ENCODE assay signal across 27 mouse cellular contexts in the genomic region with DNA sequence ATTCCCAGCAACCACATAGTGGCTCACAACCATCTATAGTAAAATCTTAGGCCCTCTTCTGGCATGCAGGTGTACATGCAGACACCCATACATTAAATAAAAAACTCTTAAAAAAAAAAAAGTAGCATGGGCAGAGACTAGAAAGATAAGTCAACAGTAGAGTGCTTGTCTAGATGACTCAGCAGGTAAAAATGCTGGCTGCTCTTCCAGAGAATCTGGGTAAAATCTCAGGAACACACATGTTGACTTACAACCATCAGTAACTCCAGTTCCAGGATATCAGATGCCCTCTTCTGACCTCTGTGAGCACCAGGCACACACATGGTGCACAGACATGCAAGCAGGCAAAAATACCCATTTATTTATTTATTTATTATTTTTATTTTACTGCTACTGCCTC. TPM values are rescaled to one million over a fixed set of nuclear protein-coding genes. Genes with fewer than 3 reads are reported as not detected.
DNase-seq lines count a peak whose midpoint lies in the region; ATAC-seq and TF ChIP-seq lines count a peak whose summit lies in the region.
"Had no signal": no experiment of that assay in that cellular context is flagged by ENCODE, and none has a peak within 500 bp of the region (broad histone marks: within the 10 kb centered on the region; RNA-seq: fewer than 3 reads in every experiment).

No protein-coding gene starts in this region.

- ATAC-seq in liver, embryonic 12.5 days, result no peak
- ATAC-seq: forebrain, embryonic 16.5 days; hindbrain, postnatal 0 days had no signal

- peaks cover 2% of the 10 kb centered on the region; the same call in 1 of the 2 replicates for H3K4me1 ChIP-seq in liver, adult 2 months (ENCODE audit: control insufficient read depth, insufficient read depth, low read length)
- peaks cover 5% of the 10 kb centered on the region; the same call in 1 of the 2 replicates for H3K4me1 ChIP-seq in liver, embryonic 12.5 days
- H3K4me1 ChIP-seq in ES-E14 (ENCODE audit: control insufficient read depth in 2 of 2, insufficient read depth in 2 of 2, low read length in 2 of 2, poor library complexity in 1 of 2), result peaks cover 0 to 2% of the 10 kb centered on the region in 2 experiments; a peak in 2 of 4 replicates
- H3K4me1 ChIP-seq: forebrain, embryonic 10.5 days; heart, embryonic 12.5 days; kidney, embryonic 15.5 days; midbrain, embryonic 12.5 days; stomach, embryonic 15.5 days had no signal

- no peak for TF ChIP-seq CTCF in liver, adult 2 months (IDR thresholded peaks at IDR 0.05; ENCODE audit: low read depth, low read length)

- H3K79me2 ChIP-seq in liver, adult 2 months (ENCODE audit: control insufficient read depth, insufficient read depth, low read length), result peaks cover 3% of the 10 kb centered on the region; the same call in 1 of the 2 replicates

- no peaks in the 10 kb centered on the region for H3K9me3 ChIP-seq in liver, embryonic 12.5 days (replicated peaks)
- no peaks in the 10 kb centered on the region for H3K9me3 ChIP-seq in ES-E14 (ENCODE audit: control insufficient read depth, insufficient read depth, low read depth, low read length)
- H3K9me3 ChIP-seq: forebrain, embryonic 10.5 days; heart, embryonic 12.5 days; kidney, embryonic 15.5 days; midbrain, embryonic 12.5 days; neural tube, embryonic 15.5 days; stomach, embryonic 15.5 days had no signal

- H3K27ac ChIP-seq in liver, adult 2 months (replicated peaks; ENCODE audit: insufficient read depth, low read depth, low read length), result no peak overlapping the region
- H3K27ac ChIP-seq in liver, embryonic 12.5 days, result no peak overlapping the region
- H3K27ac ChIP-seq in ES-E14 (ENCODE audit: insufficient read depth, low read depth, low read length, poor library complexity, severe bottlenecking), result no peak overlapping the region
- H3K27ac ChIP-seq: forebrain, embryonic 10.5 days; hindbrain, postnatal 0 days; kidney, embryonic 15.5 days; liver, embryonic 14.5 days; midbrain, embryonic 12.5 days; neural tube, embryonic 15.5 days; stomach, embryonic 15.5 days had no signal

- intact Hi-C loops in heart, postnatal 14 days (cut with DNase I), result no loop called here

- no peak for TF ChIP-seq POLR2A in liver, adult 2 months (IDR thresholded peaks at IDR 0.05; ENCODE audit: extremely low read depth, insufficient read depth, low read length)

- H3K9ac ChIP-seq in liver, adult 2 months (ENCODE audit: low read depth, low read length), result no peak overlapping the region
- H3K9ac ChIP-seq in liver, embryonic 12.5 days, result no peak overlapping the region
- H3K9ac ChIP-seq in ES-E14 (ENCODE audit: insufficient read depth, low read depth, low read length, poor library complexity, severe bottlenecking), result no peak overlapping the region
- H3K9ac ChIP-seq: heart, embryonic 12.5 days; kidney, embryonic 15.5 days; liver, embryonic 14.5 days; midbrain, embryonic 12.5 days; neural tube, embryonic 15.5 days; stomach, embryonic 15.5 days had no signal

- peak; percentile 83 for DNase-seq in liver, adult 2 months (ENCODE audit: extremely low read depth, low read depth, low spot score)
- DNase-seq in 3T3-L1 (ENCODE audit: low read depth, low spot score) (peak; percentile 85), ES-E14 (ENCODE audit: low read depth, low spot score) (no peak), ZHBTc4 (ENCODE audit: low read depth, low spot score) (peak; percentile 8)
- no peak for DNase-seq in heart, postnatal 14 days
- DNase-seq in frontal cortex, postnatal 25 days (ENCODE audit: low spot score in 2 of 2), result no peak
- DNase-seq: adrenal gland, postnatal 14 days; cerebellum, adult 8-10 months; gastrocnemius, postnatal 25 days; heart, adult 18-20 months; heart, postnatal 10 days; kidney, adult 11 months; lung, postnatal 14 days; right cerebral cortex, adult 18-20 months; right cerebral cortex, postnatal 4 days; thymus, adult 18-20 months; thymus, postnatal 36 days had no signal

- in situ Hi-C loops in ES-E14 (cut with MboI; ENCODE audit: low sequenced_read_pairs in 2 of 2, unreplicated experiment in 2 of 2), result no loop called here

- H3K4me2 ChIP-seq in liver, embryonic 12.5 days, result no peak overlapping the region
- H3K4me2 ChIP-seq: heart, embryonic 12.5 days; kidney, embryonic 15.5 days; midbrain, embryonic 12.5 days; neural tube, embryonic 15.5 days; stomach, embryonic 15.5 days had no signal

- no peaks in the 10 kb centered on the region for H3K27me3 ChIP-seq in liver, adult 2 months (ENCODE audit: control insufficient read depth, insufficient read depth, low read length)
- no peaks in the 10 kb centered on the region for H3K27me3 ChIP-seq in liver, embryonic 12.5 days (replicated peaks)
- H3K27me3 ChIP-seq: heart, embryonic 12.5 days; kidney, embryonic 15.5 days; midbrain, embryonic 12.5 days; neural tube, embryonic 15.5 days; stomach, embryonic 15.5 days had no signal

- H3K36me3 ChIP-seq in liver, adult 2 months (ENCODE audit: control insufficient read depth, insufficient read depth, low read length), result peaks cover 3% of the 10 kb centered on the region; the same call in 1 of the 2 replicates
- H3K36me3 ChIP-seq in liver, embryonic 12.5 days, result 0 out of 2 replicates have a peak, but pooled peaks cover 7% of the 10 kb centered on the region
- no peaks in the 10 kb centered on the region for H3K36me3 ChIP-seq in ES-E14 (ENCODE audit: control insufficient read depth, insufficient read depth, low read length, poor library complexity, severe bottlenecking)
- H3K36me3 ChIP-seq: neural tube, embryonic 15.5 days; stomach, embryonic 15.5 days had no signal

- H3K4me3 ChIP-seq in liver, adult 2 months (ENCODE audit: insufficient read depth, low read depth, low read length), result no peak overlapping the region
- no peak overlapping the region for H3K4me3 ChIP-seq in liver, embryonic 12.5 days
- H3K4me3 ChIP-seq in ES-E14 (ENCODE audit: insufficient read depth in 1 of 2, low read depth in 1 of 2, low read length in 2 of 2, poor library complexity in 1 of 2, severe bottlenecking in 1 of 2), result no peak overlapping the region
- H3K4me3 ChIP-seq: forebrain, embryonic 10.5 days; heart, embryonic 12.5 days; kidney, embryonic 15.5 days; midbrain, embryonic 12.5 days; neural tube, embryonic 15.5 days; stomach, embryonic 15.5 days had no signal

TF ChIP-seq in ES-E14, 5 proteins besides CTCF, POLR2A, EP300 and RAD21:
- TF ChIP-seq MAFK (IDR thresholded peaks at IDR 0.05; ENCODE audit: insufficient read depth, low read depth, low read length) (no peak), ZNF384 (IDR thresholded peaks at IDR 0.05; ENCODE audit: low read depth, low read length) (peak; percentile 29; the same call in 1 of the 2 replicates)

RNA-seq across cellular contexts. Expression of a gene that starts 25.4 kb away (rescaled TPM):
- 3.9 and 5.4 TPM in 2 replicates for total RNA-seq in liver, adult 2 months (2014; rRNA removed)
- 11.9 and 20.6 TPM in 2 replicates for polyA plus RNA-seq in liver, adult 2 months (2012; rRNA removed)
- polyA plus RNA-seq in liver, embryonic 12.5 days (2016; fragmentation: Nextera tagmentation; extraction: Ambion mirVana), result 13.9 and 14.2 TPM in 2 replicates
- 24.5 and 28.4 TPM in 2 replicates for total RNA-seq in ES-E14 (2012; rRNA removed)
- total RNA-seq in heart, postnatal 14 days (2021), result 100 to 1,000 TPM in 1 of 2 experiments, 10 to 100 TPM in 1; 96.5 to 104 TPM

Comparison
In these comparisons a context has a peak if more than half of its experiments do, and no peak if none do; other contexts are left out.
1. DNase-seq: peak in liver, adult 2 months (single experiment), 3T3-L1 (single experiment) and ZHBTc4 (single experiment); none in ES-E14 (single experiment), heart, postnatal 14 days (0 of 2) and frontal cortex, postnatal 25 days (0 of 2).